ENCODE assay signal across 8 mouse cellular contexts in the genomic region with DNA sequence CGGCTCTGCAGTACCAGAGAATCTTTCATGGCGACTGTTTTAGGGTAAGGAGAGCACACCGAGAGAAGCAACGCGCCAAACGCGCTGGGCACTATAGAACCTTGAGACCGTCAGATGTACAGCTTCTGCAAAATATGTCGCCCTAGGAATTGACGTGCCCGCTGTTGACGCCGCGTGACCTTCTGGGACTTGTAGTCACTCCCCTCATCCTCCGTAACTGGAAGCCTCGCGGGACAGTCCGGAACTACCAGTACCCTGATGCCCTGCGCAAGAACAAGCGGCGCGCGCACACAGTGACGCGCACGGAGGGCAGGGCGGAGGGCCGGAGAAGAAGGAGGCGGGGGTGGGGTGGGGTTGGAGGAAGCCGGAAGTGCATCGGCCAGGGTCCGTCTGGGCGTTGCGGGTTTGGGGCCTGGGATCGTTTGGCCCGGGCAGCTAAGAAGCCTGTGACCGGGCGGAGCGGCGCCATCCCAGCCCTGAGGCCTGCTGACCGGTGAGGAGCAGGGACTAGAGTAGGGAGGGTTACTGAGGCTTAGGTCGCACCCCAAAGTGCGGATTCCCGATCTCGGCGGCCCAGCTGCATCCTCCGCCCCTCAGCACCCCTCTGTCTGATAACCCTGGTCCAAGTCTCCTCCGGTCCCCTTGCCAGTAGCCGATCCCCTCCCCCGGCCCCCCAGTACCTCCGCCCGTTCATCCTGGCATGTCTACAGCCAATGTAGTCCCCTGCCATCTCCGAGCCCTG. TPM values are rescaled to one million over a fixed set of nuclear protein-coding genes. Genes with fewer than 3 reads are reported as not detected.
DNase-seq lines count a peak whose midpoint lies in the region; ATAC-seq and TF ChIP-seq lines count a peak whose summit lies in the region.

Gene Ciao1, minus strand, starts transcription at position 225 of the 742 bp plus-strand sequence.
Gene Tmem127, plus strand, starts transcription at position 317 of the 742 bp plus-strand sequence.

- peaks cover 7% of the 10 kb centered on the region for H3K36me3 ChIP-seq in ES-E14 (ENCODE audit: control insufficient read depth, insufficient read depth, low read length, poor library complexity, severe bottlenecking)
- H3K36me3 ChIP-seq in forebrain, embryonic 15.5 days = peaks cover 32% of the 10 kb centered on the region

- H3K9me3 ChIP-seq in ES-E14 (ENCODE audit: control insufficient read depth, insufficient read depth, low read depth, low read length) = no peaks in the 10 kb centered on the region
- H3K9me3 ChIP-seq in forebrain, embryonic 15.5 days = no peaks in the 10 kb centered on the region

- H3K9ac ChIP-seq in ES-E14 (ENCODE audit: insufficient read depth, low read depth, low read length, poor library complexity, severe bottlenecking) = peak within 1 kb of the TSS; percentile 96
- H3K9ac ChIP-seq in forebrain, embryonic 15.5 days (replicated peaks) = peak within 1 kb of the TSS; percentile 87

- in situ Hi-C loops in ES-E14 (cut with MboI; ENCODE audit: low sequenced_read_pairs in 2 of 2, unreplicated experiment in 2 of 2) = loop anchor here (25.0 kb wide), 2 partner anchors 1390 to 1865 kb away; partner anchors contain the start of gene Polr1b (in 1 of the 2)

- WGBS in forebrain, embryonic 15.5 days = under 1% methylated on average over 53 of the region's 53 CpGs
- under 1% methylated on average over 53 of the region's 53 CpGs for WGBS in lung, adult 2 months

- H3K27ac ChIP-seq in ES-E14 (ENCODE audit: insufficient read depth, low read depth, low read length, poor library complexity, severe bottlenecking) = peak within 1 kb of the TSS; percentile 72
- H3K27ac ChIP-seq in forebrain, embryonic 15.5 days (replicated peaks) = peak within 1 kb of the TSS; percentile 84

- H3K27me3 ChIP-seq in forebrain, embryonic 15.5 days = no peaks in the 10 kb centered on the region

- peak; percentile 99 for DNase-seq in ES-E14 (ENCODE audit: low read depth, low spot score)
- DNase-seq in cerebellum, adult 11-12 months = peak; percentile 98
- DNase-seq in heart, postnatal 25 days (ENCODE audit: low spot score) = peak; percentile 96
- peak; percentile 97 to 98 for DNase-seq in layer of hippocampus, adult 18-20 months (ENCODE audit: low spot score in 2 of 2)
- DNase-seq in lung, adult 2 months = peak; percentile 94
- peak; percentile 97 to 98 for DNase-seq in thymus, adult 18-20 months

- TF ChIP-seq CTCF in lung, adult 2 months (IDR thresholded peaks at IDR 0.05; ENCODE audit: insufficient read depth, low read length) = no peak

- H3K4me1 ChIP-seq in ES-E14 (ENCODE audit: control insufficient read depth in 2 of 2, insufficient read depth in 2 of 2, low read length in 2 of 2, poor library complexity in 1 of 2) = peaks cover 0 to 6% of the 10 kb centered on the region in 2 experiments; a peak in 2 of 4 replicates
- peaks cover 36% of the 10 kb centered on the region for H3K4me1 ChIP-seq in forebrain, embryonic 15.5 days
- peaks cover 17% of the 10 kb centered on the region for H3K4me1 ChIP-seq in lung, adult 2 months (ENCODE audit: control insufficient read depth, insufficient read depth, low read length)

- peak within 1 kb of the TSS; percentile 97 to 99 for H3K4me3 ChIP-seq in ES-E14 (ENCODE audit: insufficient read depth in 1 of 2, low read depth in 1 of 2, low read length in 2 of 2, poor library complexity in 1 of 2, severe bottlenecking in 1 of 2)
- peak within 1 kb of the TSS; percentile 94 for H3K4me3 ChIP-seq in forebrain, embryonic 15.5 days
- peak within 1 kb of the TSS; percentile 92 for H3K4me3 ChIP-seq in lung, adult 2 months (replicated peaks; ENCODE audit: extremely low read depth, low read depth, low read length)

- ATAC-seq in forebrain, embryonic 15.5 days (replicated peaks) = peak; percentile 99
- peak; percentile 96 for ATAC-seq in neutrophil, adult 5-6 weeks (ENCODE audit: extremely low read depth, insufficient number of reproducible peaks, low FRiP score, poor library complexity, severe bottlenecking)

- peak within 1 kb of the TSS; percentile 95 for H3K4me2 ChIP-seq in forebrain, embryonic 15.5 days (replicated peaks)

- intact Hi-C loops in heart, postnatal 25 days (cut with DNase I) = loop anchor here (1.0 to 2.0 kb wide), 3 partner anchors 21 to 95 kb away; no protein-coding TSS in a partner anchor

- peak; percentile 58; the same call in 1 of the 2 replicates for TF ChIP-seq POLR2A in lung, adult 2 months (IDR thresholded peaks at IDR 0.05; ENCODE audit: borderline replicate concordance, extremely low read depth, low read depth, low read length)

TF ChIP-seq in ES-E14, 5 proteins besides CTCF, POLR2A, EP300 and RAD21:
- TF ChIP-seq HCFC1 (IDR thresholded peaks at IDR 0.05; ENCODE audit: borderline replicate concordance, insufficient read depth, low read length) (peak; percentile 98), ZC3H11A (IDR thresholded peaks at IDR 0.05; ENCODE audit: borderline replicate concordance, low read depth, low read length) (no peak), ZNF384 (IDR thresholded peaks at IDR 0.05; ENCODE audit: low read depth, low read length) (no peak), CHD2 (IDR thresholded peaks at IDR 0.05; ENCODE audit: low read depth, low read length) (peak; percentile 95), MAFK (IDR thresholded peaks at IDR 0.05; ENCODE audit: insufficient read depth, low read depth, low read length) (no peak)

RNA-seq across cellular contexts. Expression of gene Ciao1, which starts in this region (rescaled TPM):
- 71.2 and 86.2 TPM in 2 replicates for total RNA-seq in ES-E14 (2012; rRNA removed)
- 67.6 and 70.0 TPM in 2 replicates for polyA plus RNA-seq in forebrain, embryonic 15.5 days (2015; fragmentation: Nextera tagmentation; extraction: Ambion mirVana)
- total RNA-seq in heart, postnatal 25 days (2021) = 10 to 100 TPM; 61.9 to 62.3 TPM
- 10 to 100 TPM; 72.8 to 81.6 TPM for total RNA-seq in layer of hippocampus, adult 18-20 months (2021)
- 46.7 and 67.3 TPM in 2 replicates for polyA plus RNA-seq in lung, adult 2 months (2012; rRNA removed)
- total RNA-seq in neutrophil, adult 5-6 weeks (2017) = 23.6 and 32.8 TPM in 2 replicates

RNA-seq across cellular contexts. Expression of gene Tmem127, which starts in this region (rescaled TPM):
- 17.5 and 18.9 TPM in 2 replicates for total RNA-seq in ES-E14 (2012; rRNA removed)
- polyA plus RNA-seq in forebrain, embryonic 15.5 days (2015; fragmentation: Nextera tagmentation; extraction: Ambion mirVana) = 46.4 and 51.0 TPM in 2 replicates
- total RNA-seq in heart, postnatal 25 days (2021) = 10 to 100 TPM; 27.9 to 28.7 TPM
- 10 to 100 TPM; 73.5 to 75.8 TPM for total RNA-seq in layer of hippocampus, adult 18-20 months (2021)
- polyA plus RNA-seq in lung, adult 2 months (2012; rRNA removed) = 74.4 and 86.6 TPM in 2 replicates
- 83.6 and 100 TPM in 2 replicates for total RNA-seq in neutrophil, adult 5-6 weeks (2017)

Comparison
In these comparisons a context has a peak if more than half of its experiments do, and no peak if none do; other contexts are left out.
1. Peak in every context shown above with its lines: DNase-seq, ATAC-seq, H3K4me3 ChIP-seq and H3K27ac ChIP-seq.